Mouse (Mus musculus) urinary bladder, postnatal 4 days (tissue): ENCODE results near the gene Asic2.

Source experiments
- DNase-seq, 2 experiments: peaks; one replicate each; pipeline ENCODE4 v3.0.0; 2021 to 2022; ENCODE audit warnings: low spot score in 2 of 2

The Asic2 gene

DNA sequence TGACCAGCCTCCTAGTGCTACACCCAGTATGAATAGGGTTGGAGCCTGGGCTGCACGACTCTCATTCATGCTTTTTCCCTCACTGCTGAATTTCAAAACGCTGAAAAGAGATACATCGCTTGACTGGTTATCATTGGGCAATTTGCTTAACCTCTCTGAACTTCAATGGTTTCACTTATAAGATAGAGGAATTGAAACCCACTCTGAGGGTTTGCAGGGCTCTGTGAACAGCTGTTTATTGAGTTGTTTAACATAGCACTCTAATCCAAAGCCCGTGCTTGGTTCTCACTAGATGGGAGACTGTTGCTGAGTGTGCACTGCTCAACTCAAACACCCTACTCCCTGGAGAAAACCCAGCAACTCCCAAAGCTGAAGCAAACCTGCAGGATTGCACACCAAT is 776.1 kb downstream of the Asic2 start:
- no peak for DNase-seq

- no peak for DNase-seq
These were observed 779.2 kb downstream of the Asic2 start for GRCm38 (mm10) chr11:81189103-81189502.

DNA sequence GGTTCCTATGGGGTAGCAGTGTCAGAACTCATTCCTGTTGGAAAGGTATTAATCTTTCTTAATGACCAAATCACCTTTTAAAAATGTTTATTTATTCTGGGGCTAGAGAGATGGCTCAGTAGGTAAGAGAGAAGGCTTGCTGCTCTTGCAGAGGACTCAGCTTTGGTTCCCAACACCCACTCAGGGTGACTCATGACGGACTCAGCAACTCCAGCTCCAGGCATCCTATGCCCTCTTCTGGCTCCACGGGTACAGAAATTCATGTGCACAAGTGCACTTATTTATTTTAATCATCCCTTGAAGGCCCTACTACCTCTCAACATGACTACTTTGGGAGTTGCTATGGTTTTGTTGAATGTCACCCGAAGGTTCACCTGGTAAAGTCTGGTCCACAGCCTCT is 780.4 kb downstream of the Asic2 start:
- DNase-seq = no peak

- DNase-seq = no peak
These were observed 783.5 kb downstream of the Asic2 start for GRCm38 (mm10) chr11:81184721-81185120.

GRCm38 (mm10) chr11:81164890-81165289 is 803.4 kb downstream of the Asic2 start:
- DNase-seq = no peak

DNA sequence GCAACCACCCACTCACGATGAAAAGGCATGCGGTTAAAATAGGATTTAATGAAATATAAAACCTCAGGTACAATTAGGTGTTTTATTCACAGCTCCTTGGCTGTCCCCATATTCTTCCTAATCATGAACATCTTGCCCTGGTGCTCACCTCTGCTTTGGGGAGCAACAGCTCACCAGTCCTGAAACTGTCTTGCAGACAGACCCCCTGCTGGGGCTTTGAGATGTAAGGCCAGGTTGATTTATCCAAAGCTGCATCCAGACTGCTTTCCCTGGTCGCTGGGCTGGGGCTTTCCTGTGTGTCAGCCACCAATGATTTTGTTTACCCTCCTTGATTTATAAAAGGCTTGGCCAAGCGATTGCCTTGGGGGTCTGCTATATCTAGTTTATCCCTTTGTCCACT is 805.2 kb downstream of the Asic2 start:
- DNase-seq = no peak

GRCm38 (mm10) chr11:81153841-81154240 is 814.4 kb downstream of the Asic2 start:
- no peak for DNase-seq

GRCm38 (mm10) chr11:81153161-81153840 is 815.0 kb downstream of the Asic2 start:
- peak in 1 of 2 experiments; percentile 18 for DNase-seq

GRCm38 (mm10) chr11:81152460-81153160 is 815.6 kb downstream of the Asic2 start:
- peak; percentile 22 to 63 for DNase-seq

DNA sequence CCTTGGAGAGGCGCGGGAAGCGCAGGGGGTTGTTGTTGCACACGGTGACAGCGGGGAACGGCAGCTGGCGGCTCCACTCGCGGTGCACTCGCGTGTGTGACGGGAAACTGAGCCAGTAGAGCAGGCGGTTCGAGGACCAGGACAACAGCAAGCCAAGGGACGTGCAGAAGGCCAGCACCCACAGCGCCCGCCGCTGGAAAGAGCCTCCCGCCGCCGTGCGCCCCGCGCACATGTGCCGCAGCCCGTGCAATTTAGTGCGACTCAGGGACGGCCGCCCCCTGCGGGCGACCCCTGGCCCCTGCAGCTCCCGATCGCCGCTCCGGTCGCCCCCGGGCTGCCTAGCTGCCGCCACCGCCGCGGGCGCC is 816.3 kb downstream of the Asic2 start:
- DNase-seq = peak in 1 of 2 experiments; percentile 24

- no peak for DNase-seq
These were observed 816.8 kb downstream of the Asic2 start for GRCm38 (mm10) chr11:81151286-81152020.

DNA sequence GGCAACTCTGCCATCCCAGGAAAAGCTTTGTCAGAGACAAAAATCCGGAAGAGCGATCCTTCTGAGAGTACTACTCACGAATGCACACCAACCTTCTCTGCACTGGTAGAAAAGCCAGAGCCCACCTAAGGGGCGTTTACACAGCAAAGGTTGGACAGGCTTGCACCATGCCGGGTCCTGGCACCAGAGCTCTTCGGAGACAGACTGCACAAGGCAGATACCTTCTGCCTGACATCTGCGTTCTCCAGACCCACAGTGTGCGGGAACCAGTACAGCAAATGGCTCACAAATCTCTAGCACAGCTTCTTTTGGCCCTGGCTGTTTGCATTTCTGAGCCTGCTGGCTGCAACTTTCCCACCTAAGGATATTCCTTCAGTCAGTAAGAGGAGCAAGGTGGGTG is 817.6 kb downstream of the Asic2 start:
- no peak for DNase-seq

GRCm38 (mm10) chr11:81148423-81148822 is 819.8 kb downstream of the Asic2 start:
- no peak for DNase-seq

GRCm38 (mm10) chr11:81146574-81147157 is 821.6 kb downstream of the Asic2 start:
- DNase-seq = no peak

GRCm38 (mm10) chr11:81135141-81135540 is 833.1 kb downstream of the Asic2 start:
- DNase-seq = no peak

- no peak for DNase-seq
These were observed 834.3 kb downstream of the Asic2 start for GRCm38 (mm10) chr11:81133950-81134349.

- DNase-seq = no peak
These were observed 835.6 kb downstream of the Asic2 start for GRCm38 (mm10) chr11:81132669-81133068.

DNA sequence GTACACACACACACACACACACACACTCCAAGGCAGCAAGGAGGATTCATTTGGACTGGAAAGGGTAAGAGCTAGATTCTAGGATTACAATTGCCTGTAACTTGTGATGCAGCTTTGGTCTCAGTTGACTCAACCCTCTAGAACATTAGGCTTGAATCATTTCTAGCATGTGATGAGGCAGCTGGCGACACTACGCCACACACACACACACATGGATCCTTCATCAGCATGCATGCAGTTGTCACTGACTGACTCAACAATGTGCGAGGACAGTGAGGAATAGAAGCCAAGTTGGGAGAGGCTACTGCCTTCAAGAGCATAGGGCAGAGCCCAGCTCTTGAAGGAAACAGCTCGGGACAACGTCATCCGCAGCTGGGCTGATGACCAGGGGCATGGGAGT is 843.9 kb downstream of the Asic2 start:
- no peak for DNase-seq

GRCm38 (mm10) chr11:81120024-81120576 is 848.2 kb downstream of the Asic2 start:
- DNase-seq = no peak

DNA sequence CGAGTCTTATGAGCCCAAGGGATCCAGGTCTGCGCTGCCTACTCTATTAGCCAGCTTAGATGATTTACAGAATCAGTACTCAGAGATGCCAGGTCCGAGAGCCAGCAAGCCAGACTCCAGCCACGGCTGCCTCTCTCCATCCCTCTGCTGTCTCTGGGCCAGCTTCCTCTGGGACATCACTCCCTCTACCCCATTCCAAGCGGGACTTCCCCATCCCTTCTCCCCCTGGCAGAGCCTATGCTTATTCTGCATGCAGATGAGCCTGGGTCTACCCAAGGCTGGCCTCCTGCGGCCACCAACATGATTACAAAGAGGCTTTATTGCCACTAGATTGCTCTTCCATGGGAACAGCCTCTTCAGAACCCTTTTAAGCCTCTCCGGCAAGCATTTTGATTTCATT is 850.2 kb downstream of the Asic2 start:
- DNase-seq = no peak

GRCm38 (mm10) chr11:81115666-81116065 is 852.6 kb downstream of the Asic2 start:
- DNase-seq = peak; percentile 38 to 76

DNA sequence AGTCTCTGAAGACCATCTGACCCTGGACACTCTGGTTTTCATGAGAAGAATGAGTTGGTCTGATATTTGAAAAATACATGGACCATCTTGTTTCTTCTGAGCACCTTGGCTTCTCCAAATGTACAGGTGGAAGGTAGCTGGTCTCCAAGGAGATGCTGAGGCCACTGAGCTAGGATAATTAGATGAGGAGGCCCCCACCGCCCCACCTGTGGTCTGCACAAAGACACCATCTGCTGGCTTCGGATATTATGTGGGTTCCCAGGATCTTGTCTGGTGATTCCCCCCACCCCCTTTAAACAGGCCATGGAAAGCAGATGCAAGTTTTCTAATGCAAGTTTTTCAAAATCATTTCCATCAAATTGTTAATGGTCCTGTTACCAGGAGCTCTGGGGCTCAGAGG is 856.6 kb downstream of the Asic2 start:
- no peak for DNase-seq
